Mouse (Mus musculus) forebrain, embryonic 13.5 days (tissue): ENCODE results near the gene Rapsn. TPM values are rescaled to one million over a fixed set of nuclear protein-coding genes. Genes with fewer than 3 reads are reported as not detected.

ENCODE experiments used
- ATAC-seq: fragments of 200-750 bp; cut with Nextera tagmentation; 2 replicates; pipeline ENCODE4 v1.8.0; 2017
- H3K27ac ChIP-seq: fragments of 300-500 bp; sonication (generic); 2 replicates; pipeline ENCODE4 v1.5.1; 2015; ENCODE audit warnings: inconsistent platforms, mild to moderate bottlenecking, moderate library complexity
- H3K27me3 ChIP-seq: fragments of 300-500 bp; sonication (generic); 2 replicates; pipeline ENCODE4 v1.6.1; 2015; ENCODE audit warnings: mild to moderate bottlenecking, inconsistent platforms
- H3K36me3 ChIP-seq: fragments of 300-500 bp; sonication (generic); 2 replicates; pipeline ENCODE4 v1.6.1; 2015; ENCODE audit warnings: mild to moderate bottlenecking, inconsistent platforms; ENCODE audit not compliant: poor library complexity, severe bottlenecking
- H3K4me1 ChIP-seq: fragments of 300-500 bp; sonication (generic); 2 replicates; pipeline ENCODE4 v1.6.1; 2015; ENCODE audit warnings: inconsistent platforms
- H3K4me2 ChIP-seq: fragments of 300-500 bp; sonication (generic); 2 replicates; pipeline ENCODE4 v1.6.1; 2015; ENCODE audit warnings: inconsistent platforms, mild to moderate bottlenecking, moderate library complexity
- H3K4me3 ChIP-seq: fragments of 300-500 bp; sonication (generic); 2 replicates; pipeline ENCODE4 v1.5.1; 2015; ENCODE audit warnings: mild to moderate bottlenecking, inconsistent platforms
- H3K9ac ChIP-seq: fragments of 300-500 bp; sonication (generic); 2 replicates; pipeline ENCODE4 v1.6.1; 2015; ENCODE audit warnings: mild to moderate bottlenecking, inconsistent platforms
- H3K9me3 ChIP-seq: fragments of 300-500 bp; sonication (generic); replicated peaks from 2 replicates; pipeline ENCODE4 v1.6.1; 2016; ENCODE audit warnings: inconsistent platforms
- WGBS: fragments of 180-500 bp; shearing (Covaris S2); methylation state at CpG from one replicate; pipeline ENCODE4 v1.1.7; 2015; 5-methylcytosine and 5-hydroxymethylcytosine counted together
- polyA plus RNA-seq: library from polyadenylated mRNA; unstranded; fragments of >200 nt; fragmentation: Nextera tagmentation; extraction: Ambion mirVana; gene quantifications from 2 replicates; pipeline ENCODE4 v1.2.1, GENCODE M21; 2015

Gene Rapsn
- polyA plus RNA-seq, 1 experiment from 2014 or later = 0.72 TPM

- Histone ChIP-seq H3K36me3 (peaks cover 13% of the 10 kb centered on the region), H3K9me3 (no peaks in the 10 kb centered on the region), H3K4me2 (peak within 1 kb of the TSS; percentile 88), H3K4me3 (peak within 1 kb of the TSS; percentile 69), H3K27ac (peak within 1 kb of the TSS; percentile 73), H3K9ac (peak within 1 kb of the TSS; percentile 84), H3K4me1 (peaks cover 30% of the 10 kb centered on the region), H3K27me3 (no peaks in the 10 kb centered on the region)
- WGBS = under 1% methylated on average over 59 of the region's 69 CpGs
- peak; percentile 98 for ATAC-seq
These were observed 34.8 kb downstream of the Rapsn start, which contains the start of gene Slc39a13 for GRCm38 (mm10) chr2:91070076-91070800. Slc39a13 (minus strand) TSS chr2:91070417.

DNA sequence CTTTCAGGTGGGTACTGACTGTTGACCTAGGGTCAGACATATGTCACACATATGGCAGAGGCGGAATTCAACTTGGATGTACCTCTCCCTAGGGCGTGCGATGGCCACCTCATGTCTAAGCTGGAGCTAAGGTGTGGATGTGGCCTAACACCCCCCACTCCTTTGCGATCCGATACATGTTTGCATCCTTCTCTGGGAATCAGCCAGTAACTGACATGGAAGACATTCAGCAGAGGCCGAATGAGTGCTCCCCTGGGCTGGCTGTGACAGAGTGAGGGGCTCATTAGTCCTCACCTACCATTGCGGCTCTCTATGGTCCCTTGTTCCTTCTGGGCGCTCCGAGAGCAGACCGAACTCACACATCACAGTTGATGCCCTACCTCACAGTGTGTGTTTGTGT is 35.6 kb downstream of the Rapsn start:
- Histone ChIP-seq H3K4me2 (peak overlapping the region; percentile 88), H3K36me3 (peaks cover 6% of the 10 kb centered on the region; the same call in 1 of the 2 replicates), H3K9ac (peak overlapping the region; percentile 84), H3K27me3 (0 out of 2 replicates have a peak, but pooled peaks cover 3% of the 10 kb centered on the region), H3K9me3 (no peaks in the 10 kb centered on the region), H3K4me3 (peak overlapping the region; percentile 69), H3K4me1 (peaks cover 26% of the 10 kb centered on the region), H3K27ac (peak overlapping the region; percentile 73; the same call in 1 of the 2 replicates)
- 86% methylated on average over 10 of the region's 10 CpGs for WGBS
- ATAC-seq = 0 out of 2 replicates have a peak, but pooled peaks have one; percentile 3

- Histone ChIP-seq H3K4me2 (no peak overlapping the region), H3K9ac (no peak overlapping the region), H3K4me3 (no peak overlapping the region), H3K36me3 (peaks cover 3% of the 10 kb centered on the region; the same call in 1 of the 2 replicates), H3K4me1 (peaks cover 26% of the 10 kb centered on the region), H3K27me3 (0 out of 2 replicates have a peak, but pooled peaks cover 3% of the 10 kb centered on the region), H3K9me3 (no peaks in the 10 kb centered on the region), H3K27ac (no peak overlapping the region)
- ATAC-seq = no peak
- 50% methylated on average over 1 of the region's 1 CpGs for WGBS
These were observed 36.7 kb downstream of the Rapsn start for GRCm38 (mm10) chr2:91072092-91072491.

DNA sequence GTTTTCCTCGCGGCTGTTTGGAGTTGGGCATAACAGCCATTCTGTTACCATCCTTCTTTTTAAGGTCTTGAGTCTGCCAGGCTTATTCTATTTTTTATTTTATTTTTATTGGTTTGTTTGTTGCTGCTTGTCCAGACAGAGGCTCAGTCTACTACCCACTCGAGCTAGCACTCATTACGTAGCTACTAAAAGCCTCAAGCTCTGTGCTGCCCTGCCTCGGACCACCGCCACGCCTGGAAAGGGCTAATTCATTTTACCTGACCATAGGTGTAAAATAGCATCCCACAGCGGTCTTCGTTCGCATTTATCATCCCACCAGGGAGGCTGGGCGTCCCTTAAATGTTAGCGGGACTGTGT is 42.5 kb downstream of the Rapsn start:
- ATAC-seq = no peak
- Histone ChIP-seq H3K9me3 (no peaks in the 10 kb centered on the region), H3K9ac (peak overlapping the region; percentile 73), H3K4me2 (peak overlapping the region; percentile 87), H3K36me3 (no peaks in the 10 kb centered on the region), H3K4me1 (peaks cover 14% of the 10 kb centered on the region), H3K27ac (no peak overlapping the region), H3K27me3 (0 out of 2 replicates have a peak, but pooled peaks cover 5% of the 10 kb centered on the region), H3K4me3 (peak overlapping the region; percentile 49)
- WGBS = 16% methylated on average over 12 of the region's 12 CpGs

GRCm38 (mm10) chr2:91078314-91079025 is 43.0 kb downstream of the Rapsn start:
- Histone ChIP-seq H3K4me3 (peak overlapping the region; percentile 49), H3K27me3 (0 out of 2 replicates have a peak, but pooled peaks cover 5% of the 10 kb centered on the region), H3K4me1 (peaks cover 14% of the 10 kb centered on the region), H3K9me3 (no peaks in the 10 kb centered on the region), H3K4me2 (peak overlapping the region; percentile 87), H3K9ac (peak overlapping the region; percentile 73), H3K27ac (no peak overlapping the region), H3K36me3 (no peaks in the 10 kb centered on the region)
- ATAC-seq = peak; percentile 81
- 0% methylated on average over 27 of the region's 36 CpGs for WGBS

DNA sequence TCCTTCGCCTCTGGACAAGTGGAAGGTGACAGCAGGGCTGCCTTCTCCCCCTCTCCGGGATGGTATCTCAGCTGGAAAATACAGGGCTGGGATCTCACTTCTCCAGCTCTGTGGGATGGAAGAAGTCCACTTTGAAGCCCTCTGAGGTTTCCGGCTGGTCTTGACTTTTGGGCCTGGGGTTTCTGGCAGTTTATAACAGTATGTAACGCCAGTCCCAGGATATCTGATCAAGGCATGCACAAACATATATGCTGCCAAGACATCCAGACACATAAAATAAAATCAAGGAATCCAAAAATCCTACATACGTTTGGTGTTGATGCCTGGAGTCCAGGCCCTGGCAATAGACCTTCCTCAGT is 43.6 kb downstream of the Rapsn start:
- H3K4me3 ChIP-seq = peak overlapping the region; percentile 49
- no peak overlapping the region for H3K27ac ChIP-seq
- no peaks in the 10 kb centered on the region for H3K9me3 ChIP-seq
- no peak for ATAC-seq
- peak overlapping the region; percentile 87 for H3K4me2 ChIP-seq
- H3K9ac ChIP-seq = peak overlapping the region; percentile 73
- 0 out of 2 replicates have a peak, but pooled peaks cover 5% of the 10 kb centered on the region for H3K27me3 ChIP-seq
- H3K36me3 ChIP-seq = no peaks in the 10 kb centered on the region
- H3K4me1 ChIP-seq = peaks cover 14% of the 10 kb centered on the region
- 36% methylated on average over 5 of the region's 5 CpGs for WGBS

DNA sequence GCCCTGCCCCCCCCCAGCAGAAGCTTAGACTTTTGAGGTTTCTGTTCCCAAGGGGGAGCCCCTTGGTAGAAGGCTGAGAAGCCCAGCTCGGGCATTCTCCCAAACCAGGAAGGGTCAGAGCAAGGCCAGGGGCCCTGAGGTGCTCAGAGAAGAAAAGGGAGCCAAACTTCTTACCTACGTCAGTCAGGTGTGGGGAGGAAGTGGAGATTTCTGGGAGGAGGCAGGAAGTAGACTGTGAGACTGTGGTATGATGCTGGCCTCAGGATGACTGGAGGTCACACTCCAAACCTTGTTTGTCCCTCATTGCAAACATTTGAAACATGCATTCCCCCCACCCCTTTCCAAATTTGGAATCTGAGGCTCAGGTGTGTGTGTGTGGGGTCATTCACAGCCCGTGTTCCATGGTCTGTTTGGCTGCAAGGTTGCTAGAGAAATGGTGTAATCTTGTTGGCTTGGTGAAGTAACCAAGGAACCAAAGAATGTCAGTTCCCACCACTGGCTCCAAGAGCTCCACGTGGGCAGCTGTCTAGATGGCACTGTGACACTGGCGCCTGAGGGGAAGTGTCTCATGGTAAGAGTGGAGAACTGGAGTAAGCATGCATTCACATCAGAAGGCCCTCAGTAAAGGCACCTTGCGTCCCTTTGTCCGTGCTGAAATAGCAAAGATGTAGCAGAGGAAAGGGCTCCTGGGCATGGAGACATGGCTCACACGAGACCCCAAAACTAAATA is 45.5 kb downstream of the Rapsn start:
- H3K9me3 ChIP-seq = no peaks in the 10 kb centered on the region
- H3K4me1 ChIP-seq = peaks cover 14% of the 10 kb centered on the region
- no peaks in the 10 kb centered on the region for H3K36me3 ChIP-seq
- no peak overlapping the region for H3K4me3 ChIP-seq
- H3K9ac ChIP-seq = no peak overlapping the region
- H3K27me3 ChIP-seq = 0 out of 2 replicates have a peak, but pooled peaks cover 5% of the 10 kb centered on the region
- no peak overlapping the region for H3K27ac ChIP-seq
- 86% methylated on average over 8 of the region's 8 CpGs for WGBS
- H3K4me2 ChIP-seq = no peak overlapping the region
- no peak for ATAC-seq

GRCm38 (mm10) chr2:91081775-91082695 is 46.6 kb downstream of the Rapsn start, which contains the start of gene Spi1:
Spi1 (plus strand) TSS chr2:91082390.
- Histone ChIP-seq H3K36me3 (no peaks in the 10 kb centered on the region), H3K9me3 (no peaks in the 10 kb centered on the region), H3K4me2 (no peak within 1 kb of the TSS), H3K27me3 (0 out of 2 replicates have a peak, but pooled peaks cover 5% of the 10 kb centered on the region), H3K9ac (no peak within 1 kb of the TSS), H3K27ac (no peak within 1 kb of the TSS), H3K4me3 (no peak within 1 kb of the TSS), H3K4me1 (peaks cover 14% of the 10 kb centered on the region)
- WGBS = 85% methylated on average over 12 of the region's 13 CpGs
- no peak for ATAC-seq

- 81% methylated on average over 11 of the region's 11 CpGs for WGBS
- ATAC-seq = no peak
- no peak overlapping the region for H3K4me3 ChIP-seq
These were observed 47.4 kb downstream of the Rapsn start for GRCm38 (mm10) chr2:91082844-91083243.

GRCm38 (mm10) chr2:91083366-91083940 is 48.0 kb downstream of the Rapsn start:
- Histone ChIP-seq H3K9ac (no peak overlapping the region), H3K4me2 (no peak overlapping the region), H3K4me3 (no peak overlapping the region), H3K36me3 (no peaks in the 10 kb centered on the region), H3K4me1 (peaks cover 7% of the 10 kb centered on the region), H3K27me3 (0 out of 2 replicates have a peak, but pooled peaks cover 5% of the 10 kb centered on the region), H3K27ac (no peak overlapping the region), H3K9me3 (no peaks in the 10 kb centered on the region)
- WGBS = 54% methylated on average over 1 of the region's 1 CpGs
- no peak for ATAC-seq

More at GRCm38 (mm10) chr2:91082844-91083243, 47.4 kb downstream of the Rapsn start:
- no peak overlapping the region for H3K9ac ChIP-seq
- no peaks in the 10 kb centered on the region for H3K36me3 ChIP-seq
- H3K27me3 ChIP-seq = 0 out of 2 replicates have a peak, but pooled peaks cover 5% of the 10 kb centered on the region
- H3K27ac ChIP-seq = no peak overlapping the region
- H3K9me3 ChIP-seq = no peaks in the 10 kb centered on the region
- peaks cover 13% of the 10 kb centered on the region for H3K4me1 ChIP-seq
- no peak overlapping the region for H3K4me2 ChIP-seq
